Mouse (Mus musculus) lung, postnatal 36 days (tissue): ENCODE measurements around the gene Mrap.
A peak's percentile ranks its signal among the peaks of the same experiment; 100 is the strongest.

ENCODE experiments used
- DNase-seq: peaks from one replicate; pipeline ENCODE4 v3.0.0; 2022; ENCODE audit warnings: mixed read lengths

Gene Mrap

GRCm38 (mm10) chr16:90738092-90738956 lies at the start of gene Mrap:
Gene Mrap (plus strand): TSS chr16:90738207.
- peak; percentile 60 for DNase-seq

- DNase-seq, result no peak
Observed at GRCm38 (mm10) chr16:90692704-90693385, 45.2 kb upstream of the Mrap start.

- peak; percentile 44 for DNase-seq
Observed at GRCm38 (mm10) chr16:90693625-90694024, 44.4 kb upstream of the Mrap start.

GRCm38 (mm10) chr16:90694719-90695118 lies 43.3 kb upstream of the Mrap start:
- peak; percentile 61 for DNase-seq

- peak; percentile 54 for DNase-seq
Observed at GRCm38 (mm10) chr16:90695121-90695520, 42.9 kb upstream of the Mrap start.

- DNase-seq, result no peak
Observed at GRCm38 (mm10) chr16:90696306-90696705, 41.7 kb upstream of the Mrap start.

- no peak for DNase-seq
Observed at GRCm38 (mm10) chr16:90699390-90699789, 38.6 kb upstream of the Mrap start.

GRCm38 (mm10) chr16:90701541-90701940 lies 36.5 kb upstream of the Mrap start:
- no peak for DNase-seq

GRCm38 (mm10) chr16:90703646-90704045 lies 34.4 kb upstream of the Mrap start:
- peak; percentile 38 for DNase-seq

- peak; percentile 55 for DNase-seq
Observed at GRCm38 (mm10) chr16:90704161-90704825, 33.7 kb upstream of the Mrap start.

GRCm38 (mm10) chr16:90706279-90706678 lies 31.7 kb upstream of the Mrap start:
- DNase-seq, result peak; percentile 39

- peak; percentile 71 for DNase-seq
Observed at GRCm38 (mm10) chr16:90709711-90710289, 28.2 kb upstream of the Mrap start.

- no peak for DNase-seq
Observed at GRCm38 (mm10) chr16:90710313-90710712, 27.7 kb upstream of the Mrap start.

- DNase-seq, result no peak
Observed at GRCm38 (mm10) chr16:90724051-90724450, 14.0 kb upstream of the Mrap start.

GRCm38 (mm10) chr16:90726600-90727227 lies 11.3 kb upstream of the Mrap start:
- no peak for DNase-seq

GRCm38 (mm10) chr16:90727233-90728115 lies 10.5 kb upstream of the Mrap start, which contains the start of gene Mis18a:
Gene Mis18a (minus strand): TSS chr16:90727404.
- peak; percentile 96 for DNase-seq

- no peak for DNase-seq
Observed at GRCm38 (mm10) chr16:90735611-90736010, 2.4 kb upstream of the Mrap start.

- no peak for DNase-seq
Observed at GRCm38 (mm10) chr16:90736672-90737270, 1.2 kb upstream of the Mrap start.

GRCm38 (mm10) chr16:90747143-90747542 lies 9.1 kb downstream of the Mrap start:
- no peak for DNase-seq

- DNase-seq, result no peak
Observed at GRCm38 (mm10) chr16:90748169-90748568, 10.2 kb downstream of the Mrap start.

- no peak for DNase-seq
Observed at GRCm38 (mm10) chr16:90753386-90753941, 15.5 kb downstream of the Mrap start.
